Mouse (Mus musculus) left cerebral cortex, adult 8-10 months (tissue): ENCODE measurements around the gene AC109138.7. TPM values are rescaled to one million over a fixed set of nuclear protein-coding genes. Genes with fewer than 3 reads are reported as not detected.

Experiments used
- DNase-seq, 2 experiments: peaks; one replicate each; pipeline ENCODE4 v3.0.0; 2022; ENCODE audit warnings: low spot score in 2 of 2
- total RNA-seq, 4 experiments: library from RNA; stranded (reverse); gene quantifications; 2 replicates each; pipeline ENCODE4 v1.2.4; 2022

Gene AC109138.7
- total RNA-seq, 4 experiments from 2014 or later, result not detected

GRCm38 (mm10) chr19:4217140-4217539 is 3.0 kb downstream of the AC109138.7 start:
- DNase-seq, result no peak

- DNase-seq, result no peak
Measured at GRCm38 (mm10) chr19:4217855-4218254, 3.7 kb downstream of the AC109138.7 start.

- DNase-seq, result no peak
Measured at GRCm38 (mm10) chr19:4218293-4218692, 4.1 kb downstream of the AC109138.7 start.

GRCm38 (mm10) chr19:4218784-4219183 is 4.6 kb downstream of the AC109138.7 start:
- no peak for DNase-seq

- no peak for DNase-seq
Measured at GRCm38 (mm10) chr19:4219943-4220342, 5.8 kb downstream of the AC109138.7 start.

- DNase-seq, result no peak
Measured at GRCm38 (mm10) chr19:4220416-4220815, 6.3 kb downstream of the AC109138.7 start.

GRCm38 (mm10) chr19:4220957-4221743 is 7.0 kb downstream of the AC109138.7 start:
- no peak for DNase-seq

GRCm38 (mm10) chr19:4222165-4222564 is 8.0 kb downstream of the AC109138.7 start:
- DNase-seq, result no peak

- DNase-seq, result no peak
Measured at GRCm38 (mm10) chr19:4226779-4227178, 12.6 kb downstream of the AC109138.7 start.

GRCm38 (mm10) chr19:4227446-4227845 is 13.3 kb downstream of the AC109138.7 start:
- no peak for DNase-seq

GRCm38 (mm10) chr19:4227894-4228678 is 13.9 kb downstream of the AC109138.7 start:
- DNase-seq, result peak in 1 of 2 experiments; percentile 45

- DNase-seq, result no peak
Measured at GRCm38 (mm10) chr19:4228891-4229290, 14.7 kb downstream of the AC109138.7 start.

- DNase-seq, result no peak
Measured at GRCm38 (mm10) chr19:4229451-4230076, 15.4 kb downstream of the AC109138.7 start.

GRCm38 (mm10) chr19:4230415-4230814 is 16.3 kb downstream of the AC109138.7 start:
- no peak for DNase-seq

GRCm38 (mm10) chr19:4231253-4232185 is 17.4 kb downstream of the AC109138.7 start, which contains the start of gene Pold4:
Gene Pold4 (plus strand): TSS chr19:4231899.
- peak; percentile 85 to 98 for DNase-seq

- DNase-seq, result peak in 1 of 2 experiments; percentile 50
Measured at GRCm38 (mm10) chr19:4232186-4232572, 18.0 kb downstream of the AC109138.7 start.

- DNase-seq, result no peak
Measured at GRCm38 (mm10) chr19:4232651-4233050, 18.5 kb downstream of the AC109138.7 start.

- DNase-seq, result no peak
Measured at GRCm38 (mm10) chr19:4234548-4234947, 20.4 kb downstream of the AC109138.7 start.

GRCm38 (mm10) chr19:4240247-4240668 is 26.1 kb downstream of the AC109138.7 start:
- DNase-seq, result no peak

GRCm38 (mm10) chr19:4242416-4242815 is 28.3 kb downstream of the AC109138.7 start:
- no peak for DNase-seq

GRCm38 (mm10) chr19:4244775-4245174 is 30.6 kb downstream of the AC109138.7 start:
- no peak for DNase-seq
